Mouse (Mus musculus) stomach, postnatal 0 days (tissue): ENCODE measurements around the gene Syt2.

Source experiments
- CTCF ChIP-seq: IDR thresholded peaks from 2 replicates; pipeline ENCODE4 v1.5.1; 2016; ENCODE audit warnings: antibody characterized with exemption, low read depth, mild to moderate bottlenecking, moderate library complexity
- EP300 ChIP-seq: optimal IDR thresholded peaks from 2 replicates; pipeline ENCODE3; 2016; ENCODE audit warnings: antibody characterized with exemption

DNA sequence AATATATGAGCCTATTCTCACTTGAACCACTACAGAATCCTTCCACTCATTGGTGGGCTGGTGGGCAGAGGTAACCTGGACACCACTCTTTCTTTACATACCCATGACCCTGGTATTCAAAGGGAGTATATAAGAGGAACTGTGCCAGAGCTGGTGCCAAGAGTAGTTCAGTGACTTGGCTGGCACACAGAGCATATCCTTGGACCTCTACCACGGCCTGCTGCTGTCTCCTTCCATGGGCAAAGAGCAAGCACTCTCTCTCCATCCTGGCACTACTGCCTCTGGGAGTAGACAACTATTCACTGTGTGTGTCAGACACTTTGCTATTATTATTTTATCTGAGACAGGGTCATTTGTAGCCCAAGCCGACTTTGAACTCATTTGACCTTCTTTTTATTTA, 49.8 kb downstream of the Syt2 start:
- TF ChIP-seq CTCF (no peak), EP300 (no peak)
